Mouse (Mus musculus): ENCODE measurements around the gene Cib1.

Gene Cib1

DNA sequence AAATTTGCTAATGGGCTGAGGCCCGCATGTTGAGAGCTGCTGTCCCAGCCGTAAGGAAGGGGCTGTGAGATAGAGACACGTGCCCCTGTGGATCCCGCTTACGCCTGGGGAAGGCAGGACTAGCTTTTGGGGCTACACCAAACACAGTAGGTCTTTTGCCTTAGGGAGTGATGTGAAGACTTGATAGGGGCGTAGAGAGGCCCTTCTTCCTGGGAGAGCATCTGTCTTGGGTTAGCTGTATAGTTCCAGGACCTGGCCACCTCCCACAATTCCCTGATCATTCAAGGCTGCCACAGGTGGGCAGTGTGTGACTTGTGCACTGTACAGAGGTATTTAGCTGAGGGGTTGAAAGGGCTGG is 32.0 kb downstream of the Cib1 start:
- DNase-seq = no peak

DNA sequence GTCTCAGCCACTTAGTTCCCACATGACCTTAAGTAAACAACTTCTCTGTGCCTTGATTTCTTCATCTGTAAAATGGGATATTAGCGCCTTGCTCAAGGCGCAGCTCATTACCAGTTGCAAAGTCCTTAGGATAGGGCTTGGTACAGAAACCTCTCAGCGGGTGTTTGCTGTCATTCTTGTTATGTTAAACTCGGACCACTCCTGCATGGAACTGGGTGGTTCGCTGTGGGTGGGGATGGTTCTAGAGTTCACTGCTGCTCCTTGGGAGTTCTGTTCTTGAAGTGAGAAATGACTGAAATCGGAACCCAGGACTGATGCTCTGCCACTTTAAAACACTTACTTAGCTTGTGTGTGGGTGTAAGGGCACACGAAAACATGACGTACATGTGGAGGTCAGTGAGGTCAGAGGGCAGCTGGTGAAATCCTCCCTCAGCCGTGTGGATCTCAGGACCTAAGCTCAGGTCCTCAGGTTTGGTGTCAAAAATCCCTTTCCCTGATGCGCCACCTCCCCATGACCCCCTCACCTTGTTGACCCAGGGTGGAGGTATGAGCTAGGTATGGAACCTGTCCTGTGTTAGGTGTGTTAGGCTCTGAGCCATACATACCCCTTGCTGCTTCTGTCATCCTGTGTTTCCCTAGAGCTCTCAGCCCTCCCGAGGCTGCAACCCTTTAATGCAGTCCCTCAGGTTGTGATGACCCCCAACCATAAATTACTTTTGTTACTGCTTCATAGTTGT is 32.6 kb downstream of the Cib1 start:
- no peak for DNase-seq

DNA sequence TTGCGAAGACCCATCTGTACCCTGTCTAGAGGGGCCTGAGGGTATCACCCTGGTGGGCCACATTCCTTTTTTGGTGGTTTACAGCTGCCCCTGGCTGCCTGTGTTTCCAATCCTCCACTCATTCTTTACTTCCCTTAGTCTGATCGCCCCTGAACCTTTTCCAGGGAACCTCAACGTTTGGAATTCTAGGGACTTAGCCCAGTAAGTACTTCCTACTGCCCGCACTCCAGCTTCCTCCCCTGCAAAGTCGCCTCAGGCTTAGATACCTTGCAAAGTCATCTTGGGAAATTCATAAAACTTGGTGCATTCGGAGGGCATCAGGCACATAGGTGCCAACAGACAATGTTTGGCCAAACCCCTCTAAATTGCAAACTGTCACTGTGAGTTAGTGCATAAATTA is 33.3 kb downstream of the Cib1 start:
- no peak for DNase-seq

DNA sequence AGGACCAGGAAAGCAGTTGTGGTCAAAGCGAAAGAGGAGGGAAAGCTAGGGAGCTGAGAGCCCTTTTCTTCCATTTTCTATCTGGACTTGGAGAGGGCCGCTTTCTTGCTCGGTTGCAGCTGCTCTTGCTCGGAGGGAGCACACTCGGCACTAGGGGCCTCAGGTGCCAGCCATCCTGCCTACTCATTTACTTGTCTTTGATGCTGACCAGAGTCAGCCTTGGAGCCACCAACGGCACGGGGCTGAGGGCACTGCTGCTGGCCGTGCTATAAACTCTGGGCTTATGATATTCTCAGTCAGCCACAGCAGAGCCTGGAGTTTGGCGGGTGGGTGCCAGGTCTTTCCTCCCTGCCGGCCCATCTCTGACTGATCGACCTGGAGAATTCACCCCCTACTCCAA is 33.8 kb downstream of the Cib1 start:
- DNase-seq = no peak

DNA sequence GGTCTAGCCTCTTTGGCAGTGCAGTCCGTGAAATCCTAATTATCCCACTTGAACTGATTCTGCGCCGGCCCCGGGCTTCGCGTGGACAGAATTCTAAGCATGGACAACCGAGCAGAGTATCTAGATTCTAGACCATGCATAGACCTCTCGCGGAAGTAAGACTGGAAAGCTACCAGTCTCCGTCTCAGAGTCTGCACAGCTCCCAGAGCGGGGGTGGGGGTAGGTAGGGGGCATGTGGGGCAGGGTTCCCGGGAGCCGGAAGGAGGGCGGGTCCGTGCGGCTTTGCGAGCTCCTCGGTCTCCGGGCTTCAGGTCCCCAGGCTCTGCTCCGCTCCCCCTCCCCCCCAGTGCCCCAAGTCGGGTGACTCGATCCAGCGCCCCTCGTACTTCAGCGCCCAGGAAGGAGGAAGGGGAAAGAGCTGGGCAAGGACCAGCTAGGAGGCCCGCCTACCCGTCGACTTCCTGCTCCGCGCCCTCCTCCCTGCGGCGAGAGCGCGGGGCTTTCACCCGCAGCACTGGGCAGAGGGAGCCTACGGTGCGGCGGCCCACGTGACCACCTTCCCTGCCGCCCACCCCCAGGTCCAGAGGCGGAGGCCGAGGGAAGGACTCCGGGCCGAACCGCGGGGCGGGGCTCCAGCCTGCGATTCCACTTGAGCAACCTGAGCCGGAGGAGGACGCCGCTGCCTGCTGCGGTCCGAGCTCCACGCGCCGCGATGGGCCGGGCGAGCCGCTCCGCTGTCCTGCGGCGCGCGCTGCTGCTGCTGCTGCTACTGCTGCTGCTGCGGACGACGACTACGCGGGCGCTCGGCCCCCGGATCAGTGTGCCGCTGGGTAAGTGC is 34.5 kb downstream of the Cib1 start:
- DNase-seq = peak; percentile 71

DNA sequence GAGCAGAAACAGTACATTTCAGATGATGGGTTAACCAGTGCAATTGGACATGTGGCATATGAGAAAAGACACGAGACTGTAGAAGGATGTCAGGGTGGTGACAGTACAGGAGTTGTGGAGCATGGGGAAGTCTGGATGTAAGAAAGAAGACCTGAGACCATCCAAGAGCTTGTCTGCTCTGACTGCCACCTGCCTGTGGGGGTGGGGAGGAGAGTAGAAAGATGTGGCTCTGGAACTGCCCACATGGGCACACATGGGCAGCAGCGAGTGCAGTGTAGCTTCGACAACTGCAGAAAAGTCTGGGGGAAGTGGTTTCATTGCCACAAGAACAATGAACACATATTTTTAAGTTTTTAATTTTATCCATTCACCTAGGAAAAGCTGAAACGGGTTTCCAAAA is 35.2 kb downstream of the Cib1 start:
- no peak for DNase-seq

DNA sequence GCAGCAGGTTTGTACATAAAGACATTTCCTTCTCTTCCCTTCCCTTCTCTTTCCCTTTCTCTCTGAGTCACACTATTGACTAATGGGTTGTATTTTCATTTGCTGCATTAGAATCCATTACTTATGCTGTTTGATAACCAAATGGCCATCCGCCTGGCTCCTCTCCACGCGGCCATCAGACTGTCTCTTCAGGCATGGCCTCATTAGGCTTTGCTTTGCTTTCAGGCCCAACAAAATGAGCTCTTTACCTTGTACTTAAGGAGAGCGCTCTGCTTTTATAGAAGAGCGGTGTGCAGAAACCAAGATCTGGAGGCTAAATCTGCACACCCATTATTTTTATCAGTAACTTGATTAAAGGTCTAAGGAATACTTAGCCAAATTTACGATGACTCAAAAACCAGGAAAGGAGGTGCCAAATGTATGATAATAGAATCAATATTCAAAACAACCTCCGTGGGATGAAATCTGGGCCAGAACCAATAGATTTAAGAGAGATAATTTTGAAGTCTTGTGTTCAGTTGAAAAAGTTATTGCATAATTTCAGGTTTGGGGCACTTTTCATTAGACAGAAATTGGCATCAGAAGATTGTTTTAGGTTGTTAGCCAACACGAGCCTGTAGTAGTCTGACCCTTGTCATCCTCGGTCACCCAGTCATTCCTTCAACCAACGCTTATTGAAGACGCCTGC is 36.9 kb downstream of the Cib1 start:
- DNase-seq = no peak

DNA sequence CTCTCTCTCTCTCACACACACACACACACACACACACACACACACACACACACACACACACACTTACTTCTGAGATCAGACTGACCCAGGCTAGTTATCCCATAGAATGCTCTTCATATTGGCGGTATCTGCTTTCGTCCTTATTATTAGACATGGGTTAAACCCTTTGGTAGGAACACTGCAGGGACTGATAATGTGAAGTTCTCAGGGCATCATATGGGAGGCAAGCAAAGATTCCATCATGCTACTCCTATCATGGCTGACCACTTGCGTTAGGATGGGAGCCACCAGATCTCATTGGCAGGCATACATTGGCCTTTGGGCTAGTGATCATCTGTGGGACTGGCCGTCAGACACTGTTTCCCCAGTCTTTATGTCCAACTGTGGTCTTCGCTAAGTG is 37.5 kb downstream of the Cib1 start:
- no peak for DNase-seq

DNA sequence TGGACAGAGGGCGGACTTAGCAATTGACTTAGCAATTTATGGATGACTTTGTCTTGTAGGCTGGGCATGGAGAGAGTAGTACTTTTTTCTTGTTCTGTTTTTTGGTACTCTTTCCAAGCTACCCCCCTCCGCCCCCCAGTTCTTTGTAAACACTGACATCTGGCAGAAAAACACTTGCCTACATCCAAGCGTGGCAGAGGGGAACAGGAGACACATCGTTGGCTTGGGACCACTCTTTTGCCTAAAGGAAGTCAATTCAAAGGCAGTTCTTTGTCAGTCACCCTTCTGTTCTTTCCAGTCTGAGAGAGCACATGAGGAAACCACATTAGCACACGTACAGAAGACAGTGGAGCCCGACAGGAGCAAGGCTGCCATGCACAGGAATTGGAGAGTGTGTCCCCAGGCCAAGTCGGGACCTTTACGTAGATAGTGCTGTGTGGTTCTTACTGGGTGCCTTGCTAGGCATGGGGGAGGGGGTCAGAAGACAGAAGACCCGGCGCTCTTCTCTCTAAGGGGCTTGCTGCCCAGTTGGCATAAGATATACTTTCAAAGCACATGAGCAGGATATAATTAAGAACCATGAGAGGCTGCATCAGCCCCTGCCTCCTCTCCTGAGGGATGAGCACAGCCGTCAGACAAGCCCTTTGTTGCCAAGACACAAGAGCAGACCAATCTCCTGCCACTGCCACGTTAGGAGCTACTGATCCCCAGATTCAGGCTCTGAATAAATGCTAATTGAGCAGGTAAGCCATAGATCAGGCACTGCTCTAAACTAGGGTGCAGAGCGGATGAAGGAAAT is 38.5 kb downstream of the Cib1 start:
- DNase-seq = no peak

DNA sequence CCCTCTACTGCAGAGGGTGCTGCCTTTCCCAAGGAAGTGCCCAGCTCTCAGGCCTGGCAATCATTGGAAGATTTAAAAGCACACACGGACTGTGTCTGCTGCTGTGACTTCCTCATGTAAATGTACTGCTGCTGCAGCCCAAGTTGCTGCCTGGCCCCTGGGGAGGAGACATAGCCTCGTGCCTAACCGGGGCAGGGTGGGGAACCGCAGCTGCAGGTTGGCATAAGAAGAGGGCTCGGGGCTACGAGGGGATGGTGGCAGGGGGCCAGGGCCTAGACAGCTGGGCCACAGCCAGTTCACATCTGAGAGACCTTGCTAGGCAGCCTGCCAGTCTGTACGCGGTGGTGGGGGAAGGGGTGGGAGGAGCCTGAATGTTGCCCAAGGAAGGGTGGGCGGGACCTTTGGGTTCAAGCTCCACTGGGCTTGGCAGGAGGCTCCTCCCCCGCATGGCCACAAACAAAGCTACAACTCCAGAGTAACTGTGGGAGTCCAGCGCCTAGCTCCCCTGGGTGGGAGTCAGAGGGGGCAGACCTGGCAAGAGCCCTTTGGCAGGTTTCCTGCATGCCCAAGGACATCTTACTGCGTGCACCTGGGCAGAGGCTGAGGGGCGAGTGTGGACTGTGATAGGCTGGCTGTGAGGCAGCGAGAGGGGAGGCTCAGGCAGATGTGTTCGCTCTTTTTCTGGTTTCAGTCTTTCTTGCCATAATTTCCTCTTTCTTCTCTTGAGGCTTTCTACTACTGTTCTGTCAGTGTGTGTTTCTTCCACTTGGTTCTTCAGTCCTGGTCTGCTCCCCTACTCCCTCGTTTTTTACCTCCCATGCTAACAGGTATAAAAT is 40.2 kb downstream of the Cib1 start:
- DNase-seq = peak; percentile 73

DNA sequence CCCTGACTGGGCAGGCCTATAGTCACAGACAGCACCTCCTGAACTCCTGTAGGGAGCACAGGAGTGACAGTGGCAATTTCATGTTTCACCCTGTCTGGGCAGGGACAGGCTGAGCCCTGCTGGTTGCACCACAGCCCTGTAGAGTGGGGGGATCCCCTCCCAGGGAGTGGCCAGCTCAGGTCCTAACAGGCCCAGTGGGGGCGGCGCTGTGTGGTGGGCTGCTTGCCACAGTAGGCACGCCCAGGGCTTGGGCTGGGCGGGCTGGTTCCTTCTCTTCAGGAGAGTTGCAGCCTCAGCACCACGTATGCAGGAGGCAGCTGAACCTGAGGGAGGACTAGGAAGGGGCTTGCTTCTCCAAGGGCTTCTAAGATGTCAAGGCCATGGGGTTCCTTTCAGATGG is 41.2 kb downstream of the Cib1 start:
- DNase-seq = no peak

DNA sequence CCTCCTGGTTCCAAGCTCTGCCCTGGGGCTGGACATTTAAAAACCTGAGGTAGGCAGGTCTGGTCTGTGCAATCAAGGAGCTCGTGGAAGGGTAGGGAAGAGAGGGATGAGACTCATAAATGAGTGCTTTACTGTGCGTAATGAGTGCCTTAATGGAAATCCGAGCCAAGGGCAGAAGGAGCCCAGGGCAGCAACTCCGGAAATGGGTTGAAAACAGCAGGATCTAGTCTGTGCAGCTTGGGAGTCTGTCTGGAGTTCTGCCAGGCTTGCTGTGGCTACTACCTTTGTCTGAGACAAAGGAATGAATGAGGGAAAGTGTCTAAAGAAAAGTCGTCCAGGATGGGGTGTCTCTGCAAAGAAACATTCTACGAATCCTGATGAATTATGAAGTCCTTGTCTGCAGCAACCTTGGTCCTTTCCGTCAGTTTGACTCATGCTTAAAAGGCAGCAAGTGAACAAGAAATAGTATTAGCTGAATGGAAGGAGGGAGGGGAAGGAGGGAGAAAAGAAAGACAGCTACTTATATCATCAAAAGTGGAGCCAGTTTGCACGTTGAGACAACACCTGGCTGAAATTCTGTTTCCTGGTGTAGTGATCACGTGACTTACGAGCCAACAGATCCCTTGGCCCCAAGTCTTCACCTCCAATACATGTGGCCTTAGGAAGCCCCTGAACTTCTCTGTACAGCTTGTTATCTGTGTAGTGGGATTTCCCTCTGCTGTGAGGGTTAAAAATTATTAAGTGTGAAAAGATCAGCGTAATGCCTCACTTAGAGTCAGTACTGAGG is 43.3 kb downstream of the Cib1 start:
- DNase-seq = no peak

DNA sequence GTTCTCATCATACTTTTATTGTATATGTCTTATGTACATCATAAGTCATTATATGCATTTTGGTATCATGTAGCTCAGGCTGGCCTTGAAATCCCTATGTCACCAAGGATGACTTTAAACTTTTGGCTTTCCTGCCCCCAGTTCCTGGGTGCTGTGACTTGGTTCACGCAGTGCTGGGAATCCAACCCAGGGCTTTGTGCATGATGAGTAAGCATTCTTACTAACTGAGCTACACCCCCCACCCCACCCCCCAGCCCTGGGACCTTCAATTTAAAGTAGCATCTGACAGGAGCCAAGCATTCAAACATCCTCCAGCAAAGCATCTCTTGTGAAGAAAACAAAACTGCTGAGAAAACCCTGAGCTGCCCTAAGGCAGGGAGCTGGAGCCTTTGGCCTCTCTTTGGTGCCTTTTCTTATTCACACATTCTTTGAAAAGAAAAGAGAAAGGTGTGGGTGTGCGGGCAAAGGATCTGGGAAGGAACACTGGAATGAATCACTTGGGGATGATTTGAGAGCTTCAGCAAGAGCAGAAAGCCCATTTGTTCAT is 44.0 kb downstream of the Cib1 start:
- no peak for DNase-seq

DNA sequence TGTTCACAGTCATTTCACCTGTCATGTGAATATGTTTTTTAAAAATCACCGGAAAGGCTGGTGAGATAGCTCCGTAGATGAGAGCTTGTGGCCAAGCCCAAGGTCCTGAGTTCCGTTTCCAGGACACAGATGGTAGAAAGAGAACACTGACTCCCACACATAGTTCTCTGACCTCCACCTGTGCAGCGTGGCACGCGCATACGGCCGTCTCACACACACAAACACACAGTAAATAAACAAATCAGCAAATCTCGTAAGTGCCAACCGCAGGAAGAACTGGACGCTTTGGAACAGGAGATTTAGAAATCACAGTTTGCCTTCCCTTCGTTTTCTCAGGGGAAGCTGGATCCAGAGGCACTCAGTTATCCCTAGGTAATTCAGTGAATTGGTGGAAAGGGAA is 45.1 kb downstream of the Cib1 start:
- DNase-seq = no peak

DNA sequence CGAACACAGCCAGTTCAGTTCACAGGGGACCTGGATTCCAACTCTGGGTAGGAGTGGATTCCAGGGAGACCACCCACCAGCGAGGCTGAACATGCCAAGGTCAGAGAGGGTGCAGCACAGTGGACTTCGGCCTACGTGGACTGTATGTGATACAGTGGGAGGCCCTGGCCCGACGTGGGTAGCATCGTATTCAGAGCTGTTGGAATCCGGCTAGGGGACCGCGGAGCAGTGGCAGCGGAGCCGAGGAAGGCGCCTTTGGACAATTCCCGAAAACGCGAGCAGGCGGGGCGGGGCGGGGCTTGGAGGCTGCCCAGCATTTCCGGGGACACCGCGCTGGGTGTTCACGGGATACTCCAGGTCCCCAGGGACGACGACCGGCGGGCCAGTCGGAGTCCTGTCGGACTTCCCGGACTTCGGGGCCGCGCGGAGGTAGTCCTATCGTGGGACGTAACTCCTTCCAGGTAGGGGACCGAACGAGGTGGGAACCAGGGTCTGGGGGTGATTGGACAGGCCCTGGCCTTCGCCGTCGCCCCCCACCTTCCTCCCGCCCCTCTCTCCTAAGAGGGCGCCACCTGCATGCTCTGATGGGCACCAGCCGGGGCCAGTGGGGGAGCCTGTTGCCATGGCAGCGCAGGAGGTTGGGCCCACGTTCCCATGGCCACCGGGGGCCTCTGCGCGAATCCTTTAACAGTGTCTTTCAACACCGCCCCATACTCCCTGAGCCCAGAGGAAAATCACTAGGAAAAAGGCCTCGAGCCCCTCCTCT is 45.9 kb downstream of the Cib1 start, which contains the start of gene Sema4b:
Gene Sema4b (plus strand): TSS at position 311 of the 766 bp plus-strand sequence.
- peak; percentile 96 for DNase-seq

DNA sequence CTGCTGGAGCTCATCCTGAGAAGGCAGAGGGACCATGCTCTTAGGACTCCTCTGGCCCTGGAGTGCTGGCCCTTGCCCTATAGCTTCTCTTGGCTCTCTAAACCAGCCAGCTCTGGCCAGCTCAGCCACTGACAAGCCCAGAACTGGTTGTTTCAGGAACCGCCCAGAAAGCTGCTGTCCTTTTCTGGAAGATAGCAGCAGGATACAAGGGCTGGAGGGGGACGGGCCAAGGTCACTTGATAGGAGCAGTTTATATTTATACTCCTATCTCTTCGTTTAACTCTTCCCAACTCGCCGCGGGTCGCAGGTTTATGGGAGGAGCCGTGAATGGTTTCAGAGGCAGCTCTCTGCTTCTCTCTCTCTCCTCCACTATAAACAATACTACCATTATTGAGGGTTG is 46.6 kb downstream of the Cib1 start:
- DNase-seq = no peak

DNA sequence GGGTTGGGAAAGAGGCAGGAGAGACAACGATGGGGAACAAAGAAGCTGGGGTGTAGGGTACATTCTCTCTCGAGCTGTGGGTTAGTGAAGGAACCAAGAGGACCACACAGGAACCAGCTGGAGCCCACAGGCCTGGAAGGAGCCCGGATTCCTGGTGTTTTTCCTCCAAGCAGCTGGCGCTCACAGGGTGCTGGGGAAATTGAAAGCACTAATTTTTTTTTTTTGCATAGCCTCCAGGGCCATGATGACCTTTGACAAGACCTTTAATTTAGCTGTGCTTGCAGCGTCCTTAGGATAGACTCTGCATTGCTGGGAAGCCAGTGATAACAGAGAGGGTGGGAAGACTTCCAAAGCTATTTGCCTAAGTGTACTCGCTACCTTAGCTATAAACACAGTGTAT is 47.6 kb downstream of the Cib1 start:
- no peak for DNase-seq

DNA sequence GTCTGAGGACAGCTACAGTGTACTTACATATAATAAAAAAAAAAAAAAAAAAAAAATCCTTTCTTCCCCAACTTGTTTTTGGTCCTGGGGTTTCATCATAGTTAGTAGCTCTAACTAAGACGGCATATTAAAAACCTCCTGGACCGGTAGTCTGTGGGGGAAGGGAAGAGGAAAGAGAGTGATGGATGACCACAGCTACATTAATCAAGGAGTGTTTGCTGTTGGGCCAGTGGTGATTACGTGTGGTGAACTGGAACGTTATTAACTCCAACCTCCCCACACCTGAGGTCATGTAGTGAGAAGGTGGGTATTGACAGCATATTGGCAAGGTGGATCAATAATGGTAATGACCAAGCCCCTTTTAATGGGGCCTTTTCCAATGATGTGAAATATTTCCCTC is 48.1 kb downstream of the Cib1 start:
- DNase-seq = no peak

DNA sequence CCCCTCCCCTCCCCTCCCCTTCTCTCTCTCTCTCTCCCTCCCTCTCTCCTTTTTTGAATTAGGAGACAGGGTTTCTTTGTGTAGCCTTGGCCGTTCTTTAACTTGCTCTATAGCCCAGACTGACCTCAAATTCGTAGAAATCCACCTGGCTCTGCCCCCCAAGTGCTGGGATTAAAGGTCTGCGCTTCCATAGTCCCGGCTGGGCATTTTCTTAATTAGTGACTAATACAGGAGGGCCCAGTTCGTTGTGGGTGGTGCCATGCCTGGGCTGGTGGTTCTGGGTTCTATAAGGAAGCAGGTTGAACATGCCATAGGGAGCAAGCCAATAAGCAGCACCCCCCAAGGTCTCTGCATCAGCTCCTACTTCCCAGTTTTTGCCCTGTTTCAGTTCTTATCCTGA is 48.6 kb downstream of the Cib1 start:
- no peak for DNase-seq

DNA sequence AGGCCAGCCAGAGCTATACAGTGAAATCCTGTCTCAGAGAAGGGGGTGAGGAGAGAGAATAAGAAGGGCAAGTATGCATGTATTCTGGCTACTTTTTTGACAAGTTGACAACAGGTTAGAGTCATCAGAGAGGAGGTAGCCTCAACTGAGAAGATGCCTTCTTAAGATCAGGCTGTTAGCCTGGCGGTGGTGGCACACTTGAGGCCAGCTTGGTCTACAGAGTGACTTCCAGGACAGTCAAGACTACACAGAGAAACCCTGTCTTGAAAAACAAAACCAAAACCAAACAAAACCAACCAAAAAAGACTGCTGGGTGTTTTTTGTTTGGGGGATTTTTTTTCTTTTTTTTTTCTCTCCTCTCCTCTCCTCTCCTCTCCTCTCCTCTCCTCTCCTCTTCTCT is 49.1 kb downstream of the Cib1 start:
- DNase-seq = no peak

Measured in layer of hippocampus, adult 9-11 months (tissue).